Mouse (Mus musculus) NIH3T3 (cell line): ENCODE results near the gene Ndufb8.

Experiments used
- DNase-seq: peaks from one replicate; pipeline ENCODE4 v3.0.0-alpha.2; 2012; ENCODE audit warnings: low read depth

Ndufb8 gene

DNA sequence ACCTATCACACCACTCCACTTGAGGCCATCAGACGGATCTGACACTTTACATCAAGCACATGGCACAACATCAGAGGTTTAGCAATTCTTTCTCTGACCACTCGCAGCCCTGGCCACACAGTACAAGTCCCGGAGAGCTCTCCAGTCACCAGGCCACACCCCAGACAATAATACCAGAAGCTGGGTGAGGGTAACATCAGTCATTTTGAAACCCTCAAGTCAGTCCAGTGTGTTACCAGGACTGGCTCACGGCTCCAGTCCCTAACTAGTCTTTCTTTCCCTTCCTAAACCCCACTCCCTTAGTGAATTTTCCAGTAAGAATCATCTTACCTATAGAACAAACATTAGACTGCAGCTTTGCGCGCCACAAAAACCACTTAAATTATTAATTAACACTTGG, 25.2 kb downstream of the Ndufb8 start:
- DNase-seq, result no peak

DNA sequence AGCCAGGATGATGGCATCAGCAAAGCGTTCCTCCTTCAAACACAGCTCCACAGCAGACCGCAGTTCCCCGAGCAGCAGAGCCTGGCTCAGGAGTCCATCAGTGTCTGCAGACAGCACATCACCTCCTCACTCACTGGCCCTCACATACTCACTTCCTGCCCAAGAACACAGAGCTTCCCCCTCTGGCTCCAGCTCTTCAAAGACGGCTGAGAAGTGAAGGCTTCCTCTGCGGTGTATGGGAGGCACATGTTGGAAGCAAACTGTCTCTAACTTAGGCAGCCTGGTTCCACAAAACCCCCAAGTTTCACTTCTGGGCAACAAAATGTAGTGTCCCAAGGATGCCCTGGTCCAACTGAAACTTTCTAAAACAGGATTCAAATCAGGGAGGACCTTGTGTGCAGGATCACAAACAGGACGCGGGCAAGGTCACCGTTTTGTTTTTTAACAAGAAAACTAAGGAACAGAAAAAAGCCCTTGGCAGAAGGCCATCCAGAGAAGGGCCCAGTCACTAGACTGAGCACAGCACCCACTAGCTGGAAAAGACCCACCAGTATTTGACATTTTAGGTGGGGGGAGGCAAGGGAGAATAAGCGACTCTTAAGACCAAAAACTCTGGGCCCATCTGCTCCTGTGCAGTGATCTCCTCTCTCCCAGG, 29.6 kb downstream of the Ndufb8 start:
- DNase-seq, result no peak

DNA sequence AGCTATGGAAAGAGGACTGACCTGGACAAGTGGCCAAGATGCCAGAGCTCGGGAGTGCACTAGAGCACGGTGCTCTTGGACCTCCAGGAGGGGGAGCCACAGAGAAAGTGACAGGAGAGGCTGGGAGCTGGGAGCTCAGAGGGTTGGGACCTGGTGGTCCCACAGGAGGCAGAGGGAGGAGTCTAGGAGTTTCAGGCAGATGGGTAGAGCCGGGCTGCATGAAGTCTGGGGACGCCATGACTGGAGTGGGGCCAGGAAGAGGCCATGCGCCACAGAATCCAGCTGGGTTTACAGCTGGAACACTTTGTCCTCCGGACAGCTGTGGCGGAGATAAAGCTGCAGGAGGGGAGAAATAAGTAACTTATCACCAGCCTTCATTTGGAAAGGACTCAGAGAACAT, 36.1 kb downstream of the Ndufb8 start:
- DNase-seq, result peak; percentile 23

DNA sequence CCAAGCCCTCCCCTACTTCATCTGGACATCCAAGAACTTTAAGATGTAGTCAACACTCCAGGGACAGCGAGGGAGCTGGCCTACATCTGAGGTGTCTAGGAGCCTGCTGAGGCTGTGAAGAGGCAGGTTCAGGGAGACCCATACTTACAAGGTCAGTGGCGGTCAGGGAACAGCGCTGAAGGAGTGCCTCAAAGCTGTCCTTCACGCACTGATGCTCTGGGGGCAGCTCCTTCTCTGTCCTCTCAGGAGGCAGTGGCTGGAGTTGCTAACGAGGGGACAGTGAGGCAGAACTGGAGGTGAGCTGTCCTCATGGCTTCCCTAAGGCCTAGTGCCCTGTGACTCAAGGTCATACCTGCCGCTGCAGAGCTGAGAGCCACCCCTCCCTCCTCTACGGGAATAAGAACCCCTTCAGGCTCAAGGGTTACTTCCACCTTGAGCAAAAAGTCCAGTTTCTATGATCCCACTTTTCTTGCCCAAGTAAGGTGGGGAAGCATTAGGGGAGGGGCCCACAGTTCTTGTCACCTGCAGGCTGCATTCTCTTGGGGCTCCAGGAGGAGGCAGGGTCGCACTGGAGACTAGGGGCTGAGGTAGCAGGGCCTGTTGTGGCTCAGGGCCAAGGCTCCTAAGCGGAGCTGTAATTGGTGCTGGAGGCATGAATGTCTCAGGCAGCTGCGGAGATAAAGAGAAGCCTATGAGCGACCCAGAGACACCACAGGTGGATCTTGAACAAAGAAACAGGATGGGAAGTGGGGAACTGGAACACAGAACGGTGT, 37.1 kb downstream of the Ndufb8 start:
- DNase-seq, result no peak

DNA sequence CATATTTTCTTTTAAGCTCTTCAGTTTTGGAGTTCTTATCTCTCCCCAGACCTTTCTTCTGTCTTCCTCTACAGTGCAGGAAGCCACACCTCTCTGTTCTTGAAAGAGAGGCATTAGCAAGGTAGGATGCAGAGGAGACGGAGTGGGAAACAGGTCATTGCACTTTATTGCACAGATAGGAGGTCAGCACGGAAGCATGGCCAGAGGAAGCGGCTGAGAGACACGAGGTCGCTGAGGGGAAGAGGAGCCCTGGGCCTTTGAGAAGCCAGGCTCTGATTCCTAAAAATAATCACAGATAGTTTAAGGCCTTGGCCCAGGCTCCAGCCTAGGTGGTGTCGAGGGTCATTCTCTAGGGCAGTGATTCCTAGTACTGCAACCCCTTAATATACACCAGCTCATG, 39.5 kb downstream of the Ndufb8 start:
- DNase-seq, result no peak

DNA sequence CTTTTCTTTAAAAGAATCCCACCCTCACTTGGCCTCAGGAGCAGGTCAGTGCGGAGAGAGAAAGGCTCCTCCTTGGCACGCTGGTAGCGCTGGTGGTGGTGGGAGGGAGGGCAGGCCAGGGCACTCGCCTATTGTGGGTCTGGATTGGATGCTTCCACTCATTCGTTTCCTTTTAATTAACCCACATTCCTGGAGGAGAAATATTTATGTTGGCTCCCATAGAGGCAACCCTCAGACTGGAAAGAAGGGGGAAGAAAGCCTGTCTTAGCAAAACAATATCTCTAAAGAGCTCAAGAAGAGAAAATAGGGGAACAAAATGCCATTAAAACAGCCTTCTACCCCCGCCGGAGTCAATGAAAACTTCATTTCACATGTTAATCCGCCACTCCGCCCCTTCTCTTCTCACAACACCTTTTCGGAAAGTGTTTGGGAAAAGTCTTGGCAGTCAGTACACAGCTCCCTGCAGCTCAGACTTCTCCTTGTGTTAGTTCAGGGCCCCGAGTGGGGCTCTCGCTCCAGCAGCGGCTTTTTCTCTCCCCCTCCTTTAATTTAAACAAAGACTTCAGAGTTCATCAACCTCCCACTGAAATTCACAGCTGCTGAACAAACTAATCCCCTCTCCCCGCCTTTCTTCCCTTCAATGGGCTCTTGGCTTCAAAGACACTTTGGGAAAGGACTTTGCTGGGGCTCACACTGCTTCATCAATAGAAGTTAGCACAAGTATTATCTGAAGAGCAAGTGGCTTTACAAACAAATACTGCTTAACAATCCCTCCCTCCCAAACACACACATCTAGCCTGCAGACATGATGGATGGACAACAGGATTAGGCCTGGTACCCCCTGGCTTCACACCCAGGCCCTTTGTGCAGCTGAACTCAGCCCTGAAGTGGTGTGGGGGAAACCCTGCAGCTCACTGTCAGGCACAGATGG, 40.5 kb downstream of the Ndufb8 start:
- no peak for DNase-seq

DNA sequence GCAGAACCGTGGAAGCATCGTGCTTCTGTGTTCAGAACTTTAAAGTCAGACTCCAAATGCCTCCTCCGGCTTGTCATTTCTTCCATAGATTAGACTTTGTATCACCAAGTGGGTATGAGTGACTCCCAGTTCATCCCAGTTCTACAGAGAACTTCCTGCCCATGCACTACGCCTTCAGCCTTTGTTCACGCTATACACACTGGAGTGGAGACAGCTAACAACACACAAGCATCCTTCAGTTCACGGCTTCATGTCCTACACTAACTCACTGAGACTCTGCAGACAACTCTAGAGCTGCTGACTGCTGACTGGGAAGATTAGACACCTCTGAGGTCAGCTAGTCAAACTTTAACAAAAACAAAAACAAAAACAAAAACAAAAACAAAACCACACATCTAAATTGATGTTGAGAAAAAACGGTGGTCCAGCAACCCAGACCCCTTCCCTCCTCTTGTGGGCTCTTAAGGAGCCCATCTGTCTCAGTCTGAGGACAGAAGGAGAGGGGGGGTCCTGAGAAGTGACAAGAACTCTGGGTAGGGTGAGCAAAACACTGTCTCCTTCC, 41.2 kb downstream of the Ndufb8 start:
- no peak for DNase-seq

DNA sequence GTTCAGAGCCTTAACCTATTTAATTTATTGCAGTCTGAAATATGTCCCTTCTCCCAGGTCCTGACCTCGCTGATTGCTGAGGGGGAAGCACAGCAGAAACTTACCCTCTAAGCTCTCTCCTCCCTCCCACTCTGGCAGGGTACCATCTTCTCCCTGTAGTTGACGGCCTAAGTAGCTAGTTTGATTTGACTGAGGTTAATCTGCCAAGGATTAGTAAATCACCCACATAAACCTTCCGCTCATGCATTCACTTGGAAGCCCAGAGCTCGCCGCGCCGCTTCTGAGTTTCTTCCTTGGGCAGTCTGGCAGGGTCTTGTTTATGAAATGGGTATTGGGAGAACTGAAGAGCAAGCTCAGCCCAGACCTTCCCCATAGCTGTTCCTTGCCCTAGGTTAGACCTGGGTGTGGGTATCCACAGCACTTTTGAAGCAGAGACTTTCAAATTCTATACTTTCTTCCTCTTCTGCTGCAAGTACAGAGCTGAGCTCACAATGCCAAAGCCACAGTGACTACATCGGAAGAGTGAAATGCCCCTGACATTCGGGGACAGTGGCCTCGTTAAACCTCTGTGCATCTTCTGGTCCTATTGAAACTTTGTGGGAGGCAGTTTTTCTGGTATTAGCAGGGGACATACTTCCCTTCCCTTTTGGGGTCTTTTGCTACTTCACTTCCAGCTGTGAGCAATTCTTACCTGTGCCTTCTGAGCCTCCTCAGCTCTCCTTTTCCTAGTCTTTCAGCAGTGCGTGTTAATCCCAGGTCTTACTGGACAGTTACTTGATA, 42.0 kb downstream of the Ndufb8 start:
- no peak for DNase-seq

DNA sequence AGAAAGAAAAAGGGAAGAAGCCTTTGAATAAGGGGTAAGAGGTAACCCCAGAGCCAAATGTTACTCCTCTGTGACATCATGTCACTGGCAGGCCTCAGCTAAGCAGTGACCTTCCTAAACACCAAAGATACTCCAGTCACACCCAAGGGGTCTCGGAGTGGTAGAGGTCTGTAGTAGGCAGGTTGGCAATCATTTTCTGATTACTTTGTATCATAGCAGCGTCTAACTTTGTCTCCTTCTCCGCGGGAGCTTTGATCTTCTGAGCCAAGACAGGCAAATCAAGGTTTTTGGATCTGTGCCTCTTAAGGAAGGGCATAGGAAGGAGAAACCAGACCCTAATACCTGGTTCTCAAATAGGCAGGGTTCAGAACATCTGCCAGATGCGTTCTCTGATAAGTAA, 42.6 kb downstream of the Ndufb8 start:
- DNase-seq, result no peak

DNA sequence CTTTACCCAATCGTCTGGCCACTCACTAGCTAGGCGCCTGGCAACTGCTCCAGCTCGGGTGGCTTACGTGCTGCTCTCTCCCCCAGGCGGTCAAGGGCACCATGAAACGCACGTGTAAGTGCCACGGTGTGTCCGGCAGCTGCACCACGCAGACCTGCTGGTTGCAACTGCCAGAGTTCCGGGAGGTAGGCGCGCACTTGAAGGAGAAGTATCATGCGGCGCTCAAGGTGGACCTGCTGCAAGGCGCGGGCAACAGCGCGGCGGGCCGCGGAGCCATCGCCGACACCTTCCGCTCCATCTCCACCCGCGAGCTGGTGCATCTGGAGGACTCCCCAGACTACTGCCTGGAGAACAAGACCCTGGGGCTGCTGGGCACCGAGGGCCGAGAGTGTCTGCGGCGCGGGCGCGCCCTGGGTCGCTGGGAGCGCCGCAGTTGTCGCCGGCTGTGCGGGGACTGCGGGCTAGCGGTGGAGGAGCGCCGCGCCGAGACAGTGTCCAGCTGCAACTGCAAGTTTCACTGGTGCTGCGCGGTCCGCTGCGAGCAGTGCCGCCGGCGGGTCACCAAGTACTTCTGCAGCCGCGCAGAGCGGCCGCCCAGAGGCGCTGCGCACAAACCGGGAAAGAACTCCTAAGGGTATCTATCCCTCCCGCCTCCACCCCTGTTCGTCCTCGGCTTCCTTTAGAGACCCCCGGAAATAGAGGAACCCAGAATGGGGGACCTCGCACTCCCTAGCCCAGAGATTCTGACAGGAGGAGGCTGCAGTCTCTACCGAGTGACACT, 43.6 kb downstream of the Ndufb8 start:
- DNase-seq, result no peak

DNA sequence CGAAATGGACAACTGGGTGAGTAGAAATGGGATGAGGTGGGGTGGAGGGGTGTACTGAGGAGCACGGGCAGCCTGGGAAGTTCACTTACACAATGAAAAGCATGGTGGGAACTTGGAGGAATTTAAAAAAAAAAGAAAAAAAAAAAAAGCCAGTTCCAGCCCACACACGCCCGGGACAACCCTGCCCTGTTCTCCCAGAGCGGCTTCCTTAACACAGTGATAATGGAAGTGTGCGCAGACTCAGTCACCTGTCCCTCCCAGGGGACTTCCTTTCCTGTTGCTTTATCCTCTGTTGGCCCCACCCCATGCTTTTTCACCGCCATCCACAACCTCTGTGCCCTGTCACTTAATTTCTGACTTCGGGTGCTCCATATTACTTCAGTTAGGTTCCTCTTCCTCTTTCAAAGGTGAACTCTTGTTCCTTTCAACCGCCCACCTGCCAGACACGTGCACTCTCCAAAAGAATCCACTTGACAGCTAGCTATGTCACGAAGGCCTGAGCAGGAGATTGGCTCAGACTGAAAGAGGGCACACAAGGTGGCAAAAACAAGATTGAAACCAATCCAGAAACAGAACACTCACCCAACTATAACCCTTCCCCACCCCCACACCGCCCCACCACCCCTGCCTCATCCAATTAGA, 44.6 kb downstream of the Ndufb8 start:
- no peak for DNase-seq

DNA sequence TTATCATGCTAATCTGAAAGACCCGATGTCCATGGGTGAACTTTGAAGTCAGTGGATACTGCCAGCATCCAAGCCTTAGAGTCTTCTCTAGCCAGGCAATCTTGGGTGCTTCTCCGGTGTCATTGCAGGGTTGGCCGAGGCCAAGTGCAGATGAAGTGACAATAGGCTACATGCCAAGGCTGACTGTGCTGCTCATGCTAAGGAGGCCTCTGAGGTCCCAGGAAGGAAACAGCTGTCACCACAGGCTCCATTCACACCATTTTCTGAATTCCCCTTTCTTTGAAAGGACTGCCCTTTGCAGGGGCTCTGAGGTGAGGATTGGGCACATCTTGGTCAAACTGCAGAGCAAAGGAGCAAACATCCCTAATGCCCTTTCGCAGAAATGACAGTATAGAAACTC, 52.5 kb downstream of the Ndufb8 start:
- DNase-seq, result no peak

DNA sequence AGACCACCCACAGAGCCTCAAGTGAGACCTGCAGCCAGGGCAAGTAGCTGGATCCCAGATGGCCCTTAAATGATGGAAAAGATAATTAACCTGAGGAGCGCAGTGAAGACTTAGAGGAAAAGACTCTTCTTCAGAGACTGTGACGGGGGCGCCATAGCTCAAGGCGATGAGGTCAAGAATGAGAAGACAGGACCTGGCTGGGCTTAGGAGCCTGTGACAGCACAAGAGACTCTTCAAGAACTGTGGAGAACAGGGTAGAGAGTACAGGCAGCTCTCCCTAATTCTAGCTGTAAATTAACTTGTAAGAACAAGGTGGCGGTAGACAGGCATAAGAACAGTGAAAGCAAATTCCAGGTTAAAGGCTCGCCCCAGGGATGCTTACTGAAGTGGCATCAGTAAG, 53.3 kb downstream of the Ndufb8 start:
- no peak for DNase-seq

DNA sequence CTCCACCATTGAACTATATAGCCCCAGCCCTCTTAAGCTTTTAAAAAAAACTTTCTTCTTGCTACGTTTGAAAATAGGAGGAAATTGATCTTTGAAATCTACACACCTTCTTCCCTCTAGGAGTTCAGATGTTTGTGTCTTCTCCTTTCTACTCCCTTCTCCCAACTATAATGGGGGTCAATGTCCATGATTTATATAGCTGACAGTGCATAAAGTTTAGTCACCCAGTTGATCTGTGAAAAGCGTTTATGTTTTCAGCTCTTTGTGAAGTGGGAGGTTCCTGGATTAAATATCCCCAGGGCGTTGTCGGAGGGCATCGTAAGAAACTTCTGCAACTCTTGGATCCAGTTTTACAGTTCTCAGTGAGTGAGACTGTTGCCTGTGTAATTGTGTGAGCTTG, 55.0 kb downstream of the Ndufb8 start:
- DNase-seq, result no peak

DNA sequence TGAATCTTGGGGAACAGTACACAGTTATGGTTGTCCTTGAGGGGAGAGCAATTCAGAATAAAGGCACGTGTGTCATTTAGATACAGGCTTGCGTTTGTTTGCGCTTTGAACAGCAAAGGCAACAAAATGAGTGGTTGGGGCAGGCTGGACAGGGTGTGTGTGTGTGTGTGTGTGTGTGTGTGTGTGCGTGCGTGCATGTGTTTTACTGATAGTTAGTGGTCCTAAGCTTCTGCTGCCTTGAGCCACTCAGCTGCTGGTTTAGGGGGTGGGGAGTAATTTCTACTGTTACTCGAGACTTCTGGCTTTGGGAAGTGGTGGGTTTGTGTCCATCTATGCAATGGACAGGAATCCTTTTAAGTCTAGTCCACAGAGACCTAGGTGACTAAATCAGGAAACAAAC, 56.3 kb downstream of the Ndufb8 start:
- no peak for DNase-seq
